Mouse (Mus musculus) bone marrow macrophage, adult 2 months (primary cell): Measurements from ENCODE around the gene Hacd3. TPM values are rescaled to one million over a fixed set of nuclear protein-coding genes. Genes with fewer than 3 reads are reported as not detected.
A peak's percentile ranks its signal among the peaks of the same experiment; 100 is the strongest.

Experiments used
- H3K27ac ChIP-seq: 2 replicates; pipeline ENCODE4 v1.5.1; 2012; ENCODE audit warnings: low read depth, low read length; ENCODE audit not compliant: insufficient read depth
- H3K4me1 ChIP-seq: 2 replicates; pipeline ENCODE4 v1.6.1; 2012; ENCODE audit warnings: low read length; ENCODE audit not compliant: control insufficient read depth, insufficient read depth
- H3K4me3 ChIP-seq: 2 replicates; pipeline ENCODE4 v1.5.1; 2012; ENCODE audit warnings: mild to moderate bottlenecking, low read length, moderate library complexity; ENCODE audit not compliant: insufficient read depth
- CTCF ChIP-seq: IDR thresholded peaks from 2 replicates; pipeline ENCODE4 v1.5.1; 2012; ENCODE audit warnings: low read depth, mild to moderate bottlenecking, low read length, moderate library complexity
- POLR2A ChIP-seq: IDR thresholded peaks from 2 replicates; pipeline ENCODE4 v1.6.1; 2012; ENCODE audit warnings: mild to moderate bottlenecking, low read depth, low read length, borderline replicate concordance
- polyA plus RNA-seq: library from polyadenylated mRNA; stranded (reverse); fragments of >200 nt; gene quantifications from 2 replicates; pipeline ENCODE4 v1.2.4, GENCODE M21; 2012; ENCODE audit not compliant: missing spikeins, insufficient read depth, insufficient read length

Hacd3 gene
- polyA plus RNA-seq, 1 experiment = 27.7 TPM

GRCm38 (mm10) chr9:64956337-64956736, 65.2 kb downstream of the Hacd3 start:
- no peak overlapping the region for H3K4me3 ChIP-seq
- H3K4me1 ChIP-seq = peaks cover 10% of the 10 kb centered on the region; the same call in 1 of the 2 replicates
- no peak for TF ChIP-seq POLR2A
- no peak for TF ChIP-seq CTCF
- H3K27ac ChIP-seq = no peak overlapping the region

GRCm38 (mm10) chr9:64953190-64953589, 68.3 kb downstream of the Hacd3 start:
- H3K27ac ChIP-seq = no peak overlapping the region
- H3K4me1 ChIP-seq = peaks cover 5% of the 10 kb centered on the region; the same call in 1 of the 2 replicates

GRCm38 (mm10) chr9:64952055-64952454, 69.4 kb downstream of the Hacd3 start:
- peaks cover 5% of the 10 kb centered on the region; the same call in 1 of the 2 replicates for H3K4me1 ChIP-seq
- no peak overlapping the region for H3K4me3 ChIP-seq
- no peak overlapping the region for H3K27ac ChIP-seq
- TF ChIP-seq CTCF (no peak), POLR2A (no peak)

More at GRCm38 (mm10) chr9:64953190-64953589, 68.3 kb downstream of the Hacd3 start:
- no peak for TF ChIP-seq CTCF
- no peak for TF ChIP-seq POLR2A
- H3K4me3 ChIP-seq = no peak overlapping the region

- Histone ChIP-seq H3K27ac (no peak within 1 kb of the TSS), H3K4me1 (no peaks in the 10 kb centered on the region), H3K4me3 (no peak within 1 kb of the TSS)
- TF ChIP-seq POLR2A (no peak), CTCF (no peak)
Observed at GRCm38 (mm10) chr9:64951161-64951657, 70.3 kb downstream of the Hacd3 start, which contains the start of gene Slc24a1. Gene Slc24a1, minus strand, starts transcription at chr9:64951607.

GRCm38 (mm10) chr9:64947483-64948095, 73.9 kb downstream of the Hacd3 start:
- no peak for TF ChIP-seq POLR2A
- no peak overlapping the region for H3K27ac ChIP-seq
- no peaks in the 10 kb centered on the region for H3K4me1 ChIP-seq
- no peak overlapping the region for H3K4me3 ChIP-seq

- peaks cover 7% of the 10 kb centered on the region for H3K4me1 ChIP-seq
- H3K27ac ChIP-seq = no peak overlapping the region
- TF ChIP-seq CTCF (no peak), POLR2A (no peak)
- no peak overlapping the region for H3K4me3 ChIP-seq
Observed at GRCm38 (mm10) chr9:64943997-64944396, 77.5 kb downstream of the Hacd3 start.

GRCm38 (mm10) chr9:64941650-64942049, 79.8 kb downstream of the Hacd3 start:
- Histone ChIP-seq H3K4me3 (no peak overlapping the region), H3K27ac (no peak overlapping the region), H3K4me1 (peaks cover 16% of the 10 kb centered on the region)
- no peak for TF ChIP-seq POLR2A

- Histone ChIP-seq H3K4me3 (no peak overlapping the region), H3K27ac (no peak overlapping the region), H3K4me1 (peaks cover 16% of the 10 kb centered on the region)
- no peak for TF ChIP-seq POLR2A
- no peak for TF ChIP-seq CTCF
Observed at GRCm38 (mm10) chr9:64940731-64941346, 80.7 kb downstream of the Hacd3 start.

GRCm38 (mm10) chr9:64939790-64940189, 81.7 kb downstream of the Hacd3 start:
- Histone ChIP-seq H3K4me1 (peaks cover 16% of the 10 kb centered on the region), H3K27ac (no peak overlapping the region), H3K4me3 (no peak overlapping the region)
- TF ChIP-seq CTCF = peak; percentile 23; the same call in 1 of the 2 replicates
- TF ChIP-seq POLR2A = no peak

GRCm38 (mm10) chr9:64939281-64939680, 82.2 kb downstream of the Hacd3 start:
- Histone ChIP-seq H3K4me3 (no peak overlapping the region), H3K4me1 (peaks cover 16% of the 10 kb centered on the region), H3K27ac (no peak overlapping the region)
- TF ChIP-seq POLR2A (no peak), CTCF (no peak)
